Mouse (Mus musculus): ENCODE measurements around the gene Ttc4. TPM values are rescaled to one million over a fixed set of nuclear protein-coding genes. Genes with fewer than 3 reads are reported as not detected.

Ttc4 gene
- total RNA-seq, 2 experiments from 2014 or later: 17.2 to 39.9 TPM

- ATAC-seq (replicated peaks; ENCODE audit: low FRiP score, poor library complexity, severe bottlenecking): no peak
Measured at GRCm38 (mm10) chr4:106653051-106653450, 25.7 kb downstream of the Ttc4 start.

- no peak for ATAC-seq (replicated peaks; ENCODE audit: low FRiP score, poor library complexity, severe bottlenecking)
Measured at GRCm38 (mm10) chr4:106652546-106652945, 26.2 kb downstream of the Ttc4 start.

DNA sequence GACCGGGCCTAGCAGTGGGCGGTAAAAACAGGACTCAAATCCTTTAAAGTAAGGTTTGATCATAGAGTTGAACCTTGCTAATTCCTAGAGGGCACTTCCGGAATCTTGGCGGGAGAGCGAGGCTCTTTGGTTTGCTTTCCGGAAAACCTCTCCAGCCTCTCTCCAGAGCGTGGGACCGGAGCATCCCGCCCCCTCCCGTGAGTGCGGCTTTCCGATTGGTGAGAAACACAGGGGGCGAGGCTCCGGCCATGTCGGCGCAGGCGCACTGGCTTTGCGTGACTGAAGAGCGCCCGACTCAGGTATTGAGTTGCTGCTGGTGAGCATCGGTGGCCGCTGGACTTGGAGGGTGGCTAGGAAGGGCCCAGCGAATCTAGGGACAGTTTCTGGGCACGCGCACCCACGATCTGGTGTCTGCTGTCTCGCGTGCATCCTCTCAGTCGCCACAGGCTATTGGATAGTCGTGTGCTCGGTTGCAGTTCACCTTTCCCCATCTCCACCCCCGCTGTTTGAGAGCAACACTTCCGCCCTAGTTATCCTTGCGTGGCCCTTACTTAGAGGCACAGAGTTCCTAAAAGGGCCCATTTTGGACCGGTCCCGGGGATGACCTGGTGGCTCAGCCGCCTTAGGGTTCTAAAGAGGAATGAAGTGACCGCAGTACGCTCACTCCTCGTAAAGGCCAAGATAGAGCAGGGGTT lies 27.8 kb downstream of the Ttc4 start, which contains the start of gene Pars2:
Gene Pars2 (plus strand): TSS at position 237 of the 695 bp plus-strand sequence.
- ATAC-seq (replicated peaks; ENCODE audit: low FRiP score, poor library complexity, severe bottlenecking): peak; percentile 97

DNA sequence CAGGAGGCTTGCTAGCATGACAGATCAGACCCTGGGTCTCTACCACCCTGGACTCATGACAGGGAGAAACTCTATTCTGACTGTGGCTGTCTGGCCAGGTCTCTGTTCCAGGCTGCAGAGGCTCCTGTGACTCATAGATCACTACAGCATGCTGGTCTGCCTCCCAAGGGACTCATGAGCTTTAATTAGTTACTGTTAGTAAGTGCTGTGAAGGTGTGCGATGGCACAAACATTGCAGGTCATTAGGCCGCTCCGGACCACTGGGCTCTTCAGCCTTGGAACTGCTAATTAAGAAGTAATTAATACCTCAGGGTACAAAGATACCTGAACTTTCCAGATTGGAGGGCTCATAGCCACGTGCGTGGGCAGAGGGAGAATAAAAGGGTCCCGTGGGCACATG lies 31.6 kb downstream of the Ttc4 start:
- no peak for ATAC-seq (replicated peaks; ENCODE audit: low FRiP score, poor library complexity, severe bottlenecking)

DNA sequence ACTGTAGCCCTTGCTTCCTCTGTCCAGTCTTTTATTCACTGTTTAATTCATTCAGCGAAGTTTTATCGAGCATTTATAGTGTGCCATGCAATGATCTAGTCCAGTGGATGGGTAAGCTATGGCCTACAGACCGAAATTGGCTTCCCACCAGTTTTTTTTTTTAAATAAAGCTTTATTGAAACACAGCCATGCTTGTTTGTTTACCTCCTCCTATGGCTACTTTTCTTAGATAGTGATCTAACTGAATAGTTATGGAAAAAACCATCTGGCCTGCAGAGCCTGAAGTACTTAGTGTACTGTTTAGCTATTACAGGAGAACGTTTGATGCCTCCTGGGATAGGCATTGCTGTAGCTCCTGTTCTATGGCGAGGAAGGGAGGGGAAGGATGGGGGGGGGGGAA lies 32.9 kb downstream of the Ttc4 start:
- ATAC-seq (replicated peaks; ENCODE audit: low FRiP score, poor library complexity, severe bottlenecking): no peak

DNA sequence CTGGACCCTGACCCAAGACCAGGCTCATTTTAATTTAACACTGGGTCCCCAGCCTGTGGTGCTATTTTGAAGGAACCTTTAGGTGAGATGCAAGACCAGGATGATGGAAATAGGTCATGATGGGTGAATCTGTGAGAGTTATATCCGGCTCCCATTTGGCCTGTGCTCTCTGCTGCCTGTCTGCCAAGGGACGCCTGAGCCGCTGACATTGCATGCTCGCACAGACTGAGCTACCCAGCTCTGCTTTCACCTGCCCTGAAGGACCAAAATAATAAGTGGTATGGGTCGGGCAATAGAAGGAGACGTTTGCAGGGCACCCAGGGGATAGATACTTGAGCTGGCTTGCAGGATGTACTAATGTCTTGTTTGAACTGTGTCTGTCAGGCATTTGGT lies 34.5 kb downstream of the Ttc4 start:
- ATAC-seq (replicated peaks; ENCODE audit: low FRiP score, poor library complexity, severe bottlenecking): no peak

DNA sequence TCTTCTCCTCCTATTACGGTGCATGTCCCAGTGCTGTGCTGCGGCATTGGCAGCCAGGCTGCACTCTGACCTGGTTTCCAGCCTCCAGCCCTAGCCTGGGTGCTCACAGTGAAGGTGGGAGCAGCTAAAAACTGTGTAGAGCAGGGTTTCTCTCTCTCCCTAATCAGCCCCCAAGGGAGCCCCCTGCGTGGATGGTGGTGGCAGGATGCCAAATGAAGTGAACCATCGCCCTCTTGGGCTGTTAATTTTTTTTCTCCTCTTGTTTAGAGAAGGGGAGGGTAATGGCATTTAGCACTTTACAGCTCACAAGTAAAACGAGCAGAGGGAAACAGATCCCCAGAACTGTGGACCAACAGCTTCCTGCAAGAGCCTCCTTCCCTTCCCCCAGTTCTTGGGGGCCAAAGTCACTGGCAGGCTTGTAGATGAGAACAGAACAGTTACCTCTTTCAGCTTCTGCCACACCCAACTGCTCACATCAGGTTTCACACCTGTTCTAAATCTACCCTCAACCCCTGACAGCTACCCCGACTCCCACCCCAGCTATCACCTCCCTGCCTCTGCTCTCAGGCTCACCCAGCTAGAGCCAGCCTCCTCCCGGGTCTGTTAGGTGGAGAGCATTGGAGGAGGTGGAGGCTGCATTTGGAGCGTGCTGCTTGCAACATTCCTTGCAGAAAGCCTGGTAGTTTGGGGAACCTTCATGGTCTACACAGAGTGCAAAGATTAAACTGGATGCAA lies 35.1 kb downstream of the Ttc4 start:
- ATAC-seq (replicated peaks; ENCODE audit: low FRiP score, poor library complexity, severe bottlenecking): no peak

- no peak for ATAC-seq (replicated peaks; ENCODE audit: low FRiP score, poor library complexity, severe bottlenecking)
Measured at GRCm38 (mm10) chr4:106634086-106634479, 44.7 kb downstream of the Ttc4 start.

GRCm38 (mm10) chr4:106633281-106634085 lies 45.3 kb downstream of the Ttc4 start:
- no peak for ATAC-seq (replicated peaks; ENCODE audit: low FRiP score, poor library complexity, severe bottlenecking)

- ATAC-seq (replicated peaks; ENCODE audit: low FRiP score, poor library complexity, severe bottlenecking): no peak
Measured at GRCm38 (mm10) chr4:106632313-106632712, 46.4 kb downstream of the Ttc4 start.

DNA sequence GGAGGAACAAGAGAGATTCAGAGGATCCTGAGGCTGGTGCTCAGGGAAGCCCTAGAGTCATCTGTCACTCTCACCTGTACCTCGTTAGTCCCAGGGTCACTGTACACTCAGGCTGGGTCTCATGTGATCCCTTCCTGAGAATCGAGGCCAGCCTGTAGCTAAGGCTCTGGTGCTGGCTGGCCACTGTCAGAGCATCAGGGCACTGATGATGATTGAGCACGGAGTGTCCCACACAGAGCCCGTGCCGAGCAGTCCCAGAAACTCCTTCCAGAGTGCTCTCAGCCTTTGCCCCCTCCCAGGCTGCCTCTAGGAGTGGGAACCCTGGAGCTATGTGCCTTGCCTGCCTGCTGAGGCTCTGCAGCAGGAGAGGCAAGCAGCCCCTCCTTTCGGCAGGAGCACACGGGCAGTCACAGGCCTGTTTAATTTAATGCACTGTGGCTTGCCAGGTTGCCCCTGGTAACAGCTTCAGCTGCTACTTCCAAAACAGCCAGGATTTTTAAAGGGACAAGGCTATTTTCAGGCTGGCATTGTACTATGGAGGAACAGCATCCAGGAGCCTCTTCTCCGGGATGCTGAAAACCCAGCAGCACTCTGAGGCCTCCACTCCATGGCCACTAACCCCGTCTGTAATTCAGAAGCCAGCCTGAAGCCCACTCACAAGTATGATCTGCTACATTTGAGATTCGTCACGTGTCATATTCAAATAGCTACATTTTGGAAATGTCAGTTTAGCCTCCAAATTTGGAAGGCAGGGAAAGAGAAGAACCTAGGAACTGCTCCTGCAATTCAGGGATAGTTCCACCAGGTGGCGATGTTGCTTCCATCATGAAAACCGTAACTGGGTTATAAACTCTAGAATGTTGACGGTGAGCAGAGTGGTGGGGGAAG lies 48.2 kb downstream of the Ttc4 start:
- no peak for ATAC-seq (replicated peaks; ENCODE audit: low FRiP score, poor library complexity, severe bottlenecking)

- no peak for ATAC-seq (replicated peaks; ENCODE audit: low FRiP score, poor library complexity, severe bottlenecking)
Measured at GRCm38 (mm10) chr4:106629374-106629773, 49.4 kb downstream of the Ttc4 start.

DNA sequence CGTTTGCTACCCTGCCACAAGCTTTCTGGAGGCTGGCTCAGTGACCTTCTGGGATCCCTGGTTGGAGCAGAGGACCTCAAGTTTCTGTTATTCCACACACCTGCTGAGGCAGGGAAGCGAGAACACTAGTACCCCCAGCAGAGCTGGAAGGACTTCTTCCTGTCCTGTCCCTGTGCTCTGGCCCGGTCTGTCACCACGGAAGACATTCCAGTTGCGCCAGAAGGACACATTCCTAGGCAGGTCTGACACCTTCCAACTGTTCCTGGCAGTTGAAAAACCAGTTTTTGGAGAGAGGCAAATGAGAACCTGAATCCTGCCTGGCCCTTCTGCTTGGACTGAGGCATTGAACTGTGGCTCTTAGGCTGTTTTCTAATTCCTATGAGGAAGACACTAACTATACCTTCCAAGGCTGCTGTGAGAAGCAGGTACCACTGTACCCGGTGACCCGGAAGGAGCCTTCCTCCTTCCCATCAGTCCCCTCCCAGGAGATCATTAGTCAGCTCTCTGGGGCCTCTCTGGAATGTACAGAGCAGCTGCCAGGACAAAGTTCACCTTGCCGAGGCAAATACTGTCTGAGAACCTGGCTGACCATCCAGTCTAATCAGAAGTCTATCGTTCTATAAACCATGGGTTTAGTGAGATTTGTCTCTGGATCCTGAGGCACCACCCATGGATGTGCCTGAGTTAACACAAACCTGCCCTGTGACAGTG lies 49.9 kb downstream of the Ttc4 start:
- no peak for ATAC-seq (replicated peaks; ENCODE audit: low FRiP score, poor library complexity, severe bottlenecking)

GRCm38 (mm10) chr4:106627809-106628208 lies 50.9 kb downstream of the Ttc4 start:
- ATAC-seq (replicated peaks; ENCODE audit: low FRiP score, poor library complexity, severe bottlenecking): no peak

DNA sequence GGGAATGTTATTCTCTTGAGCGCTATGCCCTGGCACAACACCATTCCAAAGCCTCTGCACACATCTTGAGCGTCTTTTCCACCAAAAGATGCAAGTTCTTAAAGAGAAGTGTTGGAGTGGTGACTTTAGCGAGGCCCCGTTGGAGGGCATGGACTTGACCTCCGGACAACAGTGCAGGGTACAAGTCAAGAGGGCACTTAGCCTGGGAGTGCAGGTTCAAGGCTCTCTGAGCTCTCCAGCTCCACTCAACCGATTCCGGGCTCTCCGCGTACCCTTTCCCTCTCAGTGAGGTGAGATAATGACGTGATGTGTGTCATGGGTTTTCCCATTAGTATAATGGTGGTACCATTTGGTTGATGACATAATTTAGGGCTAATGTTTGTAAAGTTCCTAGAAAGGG lies 54.5 kb downstream of the Ttc4 start:
- ATAC-seq (replicated peaks; ENCODE audit: low FRiP score, poor library complexity, severe bottlenecking): no peak

- ATAC-seq (replicated peaks; ENCODE audit: low FRiP score, poor library complexity, severe bottlenecking): no peak
Measured at GRCm38 (mm10) chr4:106622712-106623111, 56.0 kb downstream of the Ttc4 start.

- ATAC-seq (replicated peaks; ENCODE audit: low FRiP score, poor library complexity, severe bottlenecking): no peak
Measured at GRCm38 (mm10) chr4:106622030-106622493, 56.7 kb downstream of the Ttc4 start, which contains the start of gene Ttc22. Ttc22 (plus strand) TSS chr4:106622432.

GRCm38 (mm10) chr4:106621428-106621827 lies 57.3 kb downstream of the Ttc4 start:
- ATAC-seq (replicated peaks; ENCODE audit: low FRiP score, poor library complexity, severe bottlenecking): no peak

DNA sequence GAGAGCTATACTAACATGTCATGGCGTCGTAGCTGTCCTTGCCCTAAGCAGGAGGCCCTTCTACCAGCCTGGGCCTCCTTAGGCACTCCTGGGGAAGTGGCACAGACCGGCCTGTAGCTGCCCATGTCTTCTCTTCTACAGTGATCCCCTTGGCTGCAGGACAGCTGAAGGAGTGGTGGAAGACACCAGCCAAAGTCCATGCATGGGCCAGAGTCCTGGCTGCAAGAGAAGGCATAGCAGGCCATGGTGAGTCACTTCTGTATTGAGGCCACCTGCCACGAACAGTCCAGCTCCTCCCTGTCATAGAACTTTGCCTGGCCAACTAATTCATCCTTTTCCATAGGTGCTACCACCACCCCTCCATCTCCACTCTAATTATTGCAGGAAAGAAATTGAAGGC lies 59.8 kb downstream of the Ttc4 start:
- ATAC-seq (replicated peaks; ENCODE audit: low FRiP score, poor library complexity, severe bottlenecking): no peak
